14 mouse cellular contexts compared by ENCODE assay signal in the genomic region with DNA sequence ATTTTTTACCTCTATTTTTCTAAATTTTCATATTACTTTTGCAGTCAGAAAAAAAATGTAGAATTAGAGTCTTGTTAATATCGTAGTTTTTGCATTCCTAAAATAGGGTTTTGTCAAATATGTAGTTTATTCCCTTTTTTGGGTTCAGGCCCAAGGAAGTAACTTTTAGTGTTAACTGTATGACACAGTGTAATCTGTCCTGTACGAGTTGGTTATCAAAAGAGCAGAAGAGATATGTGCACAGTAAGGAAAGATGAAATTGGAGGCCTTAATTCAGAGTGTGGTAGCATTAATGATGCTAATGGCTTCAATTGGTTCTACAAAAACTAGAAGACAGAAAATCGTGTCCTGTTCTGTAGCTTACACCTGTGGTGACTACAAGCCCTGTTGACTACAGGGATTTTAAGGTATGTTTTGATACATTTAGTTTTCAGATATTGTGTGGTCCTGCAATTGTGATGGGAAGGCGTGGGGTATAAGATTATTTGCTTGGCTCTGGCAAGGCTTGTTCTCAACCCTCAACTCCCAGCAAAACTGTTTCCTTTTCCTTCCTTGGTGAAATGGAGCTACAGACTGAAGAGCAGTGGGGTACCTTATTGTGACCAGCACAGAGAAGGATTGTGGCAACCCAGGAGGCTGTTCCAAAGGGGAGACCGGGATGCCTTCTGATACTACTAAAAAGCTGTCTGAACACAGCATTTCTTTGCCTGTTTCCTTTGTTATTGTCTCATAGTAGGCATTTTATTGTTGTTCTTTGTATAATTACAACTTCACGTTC. TPM values are rescaled to one million over a fixed set of nuclear protein-coding genes. Genes with fewer than 3 reads are reported as not detected.
DNase-seq lines count a peak whose midpoint lies in the region; ATAC-seq and TF ChIP-seq lines count a peak whose summit lies in the region.
"Had no signal": no experiment of that assay in that cellular context is flagged by ENCODE, and none has a peak within 500 bp of the region (broad histone marks: within the 10 kb centered on the region; RNA-seq: fewer than 3 reads in every experiment).

No protein-coding gene starts in this region.

- 56% methylated on average over 6 of the region's 6 CpGs for WGBS in hindbrain, embryonic 10.5 days
- 65% methylated on average over 6 of the region's 6 CpGs for WGBS in hindbrain, embryonic 12.5 days
- WGBS in forebrain, embryonic 16.5 days = 45% methylated on average over 6 of the region's 6 CpGs
- 50% methylated on average over 6 of the region's 6 CpGs for WGBS in midbrain, embryonic 15.5 days
- 77% methylated on average over 6 of the region's 6 CpGs for WGBS in intestine, embryonic 15.5 days

- H3K4me2 ChIP-seq in hindbrain, embryonic 12.5 days (replicated peaks) = no peak overlapping the region
- H3K4me2 ChIP-seq in forebrain, embryonic 16.5 days (ENCODE audit: low read length) = peak overlapping the region; percentile 13
- H3K4me2 ChIP-seq in midbrain, embryonic 15.5 days = peak overlapping the region; percentile 2; the same call in 1 of the 2 replicates
- H3K4me2 ChIP-seq in intestine, embryonic 15.5 days (replicated peaks) = no peak overlapping the region

- H3K4me1 ChIP-seq in hindbrain, embryonic 10.5 days (replicated peaks) = peaks cover 65% of the 10 kb centered on the region
- peaks cover 39% of the 10 kb centered on the region for H3K4me1 ChIP-seq in hindbrain, embryonic 12.5 days
- H3K4me1 ChIP-seq in G1E (ENCODE audit: insufficient read depth, low read depth, low read length) = peaks cover 51% of the 10 kb centered on the region
- peaks cover 40% of the 10 kb centered on the region for H3K4me1 ChIP-seq in forebrain, embryonic 16.5 days (replicated peaks; ENCODE audit: control insufficient read depth, insufficient read depth, low read length)
- peaks cover 44% of the 10 kb centered on the region for H3K4me1 ChIP-seq in midbrain, embryonic 15.5 days
- peaks cover 11% of the 10 kb centered on the region for H3K4me1 ChIP-seq in intestine, embryonic 15.5 days (replicated peaks)

- no peak for TF ChIP-seq CTCF in G1E (IDR thresholded peaks at IDR 0.05; ENCODE audit: low read depth, low read length)

- H3K36me3 ChIP-seq in hindbrain, embryonic 10.5 days = no peaks in the 10 kb centered on the region
- H3K36me3 ChIP-seq in hindbrain, embryonic 12.5 days = no peaks in the 10 kb centered on the region
- H3K36me3 ChIP-seq in G1E (replicated peaks) = peaks cover 6% of the 10 kb centered on the region
- no peaks in the 10 kb centered on the region for H3K36me3 ChIP-seq in forebrain, embryonic 16.5 days (ENCODE audit: control insufficient read depth, insufficient read depth)
- no peaks in the 10 kb centered on the region for H3K36me3 ChIP-seq in midbrain, embryonic 15.5 days (replicated peaks)
- H3K36me3 ChIP-seq in intestine, embryonic 15.5 days = no peaks in the 10 kb centered on the region
- H3K36me3 ChIP-seq: embryonic facial prominence, embryonic 13.5 days had no signal

- peak overlapping the region; percentile 53; the same call in 1 of the 2 replicates for H3K27ac ChIP-seq in hindbrain, embryonic 10.5 days
- H3K27ac ChIP-seq in hindbrain, embryonic 12.5 days = no peak overlapping the region
- no peak overlapping the region for H3K27ac ChIP-seq in forebrain, embryonic 16.5 days (ENCODE audit: low read length)
- no peak overlapping the region for H3K27ac ChIP-seq in midbrain, embryonic 15.5 days
- H3K27ac ChIP-seq in intestine, embryonic 15.5 days = no peak overlapping the region
- H3K27ac ChIP-seq: embryonic facial prominence, embryonic 13.5 days had no signal

- H3K27me3 ChIP-seq in hindbrain, embryonic 10.5 days (ENCODE audit: insufficient read depth, poor library complexity, severe bottlenecking) = no peaks in the 10 kb centered on the region
- H3K27me3 ChIP-seq in hindbrain, embryonic 12.5 days = no peaks in the 10 kb centered on the region
- H3K27me3 ChIP-seq in G1E (ENCODE audit: insufficient read depth, low read length) = no peaks in the 10 kb centered on the region
- no peaks in the 10 kb centered on the region for H3K27me3 ChIP-seq in forebrain, embryonic 16.5 days (replicated peaks; ENCODE audit: control insufficient read depth, insufficient read depth, low read length)
- no peaks in the 10 kb centered on the region for H3K27me3 ChIP-seq in midbrain, embryonic 15.5 days (replicated peaks)
- H3K27me3 ChIP-seq in intestine, embryonic 15.5 days (replicated peaks) = no peaks in the 10 kb centered on the region
- H3K27me3 ChIP-seq: embryonic facial prominence, embryonic 13.5 days had no signal

- no peaks in the 10 kb centered on the region for H3K9me3 ChIP-seq in hindbrain, embryonic 10.5 days
- no peaks in the 10 kb centered on the region for H3K9me3 ChIP-seq in hindbrain, embryonic 12.5 days (replicated peaks)
- no peaks in the 10 kb centered on the region for H3K9me3 ChIP-seq in G1E (replicated peaks)
- H3K9me3 ChIP-seq in forebrain, embryonic 16.5 days (ENCODE audit: control insufficient read depth, low read length) = no peaks in the 10 kb centered on the region
- H3K9me3 ChIP-seq in midbrain, embryonic 15.5 days = no peaks in the 10 kb centered on the region
- H3K9me3 ChIP-seq in intestine, embryonic 15.5 days = no peaks in the 10 kb centered on the region
- H3K9me3 ChIP-seq: embryonic facial prominence, embryonic 13.5 days had no signal

- no peak for DNase-seq in hindbrain, embryonic 10.5 days (ENCODE audit: low spot score)
- DNase-seq in G1E (ENCODE audit: low spot score) = no peak
- no peak for DNase-seq in kidney, postnatal 4 days
- DNase-seq: adrenal gland, postnatal 14 days; cerebellum, adult 11-12 months; gastrocnemius, postnatal 25 days; kidney, adult 8-10 months; thymus, postnatal 25 days had no signal

- no peak for ATAC-seq in hindbrain, embryonic 12.5 days (ENCODE audit: low FRiP score)
- no peak for ATAC-seq in G1E (ENCODE audit: extremely low read depth, insufficient number of reproducible peaks, low FRiP score, poor library complexity, severe bottlenecking)
- ATAC-seq in forebrain, embryonic 16.5 days = no peak
- no peak for ATAC-seq in midbrain, embryonic 15.5 days (replicated peaks)
- ATAC-seq in intestine, embryonic 15.5 days = no peak
- ATAC-seq: lung, postnatal 0 days had no signal

- no peak overlapping the region for H3K4me3 ChIP-seq in hindbrain, embryonic 10.5 days
- no peak overlapping the region for H3K4me3 ChIP-seq in hindbrain, embryonic 12.5 days
- H3K4me3 ChIP-seq in G1E (ENCODE audit: low read depth, low read length) = peak overlapping the region; percentile 5; the same call in 1 of the 2 replicates
- 0 out of 2 replicates have a peak overlapping the region, but pooled peaks have one; percentile 2 for H3K4me3 ChIP-seq in forebrain, embryonic 16.5 days (replicated peaks; ENCODE audit: low read length)
- no peak overlapping the region for H3K4me3 ChIP-seq in midbrain, embryonic 15.5 days
- H3K4me3 ChIP-seq in intestine, embryonic 15.5 days (replicated peaks) = no peak overlapping the region
- H3K4me3 ChIP-seq: embryonic facial prominence, embryonic 13.5 days had no signal

- H3K9ac ChIP-seq in hindbrain, embryonic 12.5 days = no peak overlapping the region
- H3K9ac ChIP-seq in forebrain, embryonic 16.5 days (replicated peaks; ENCODE audit: low read depth, low read length) = no peak overlapping the region
- H3K9ac ChIP-seq in midbrain, embryonic 15.5 days = no peak overlapping the region
- no peak overlapping the region for H3K9ac ChIP-seq in intestine, embryonic 15.5 days
- H3K9ac ChIP-seq: embryonic facial prominence, embryonic 13.5 days had no signal

RNA-seq across cellular contexts. Expression of a gene that starts 3.2 kb away (rescaled TPM):
- 20.6 and 22.6 TPM in 2 replicates for polyA plus RNA-seq in hindbrain, embryonic 10.5 days (2016; fragmentation: Nextera tagmentation; extraction: Ambion mirVana)
- polyA plus RNA-seq in hindbrain, embryonic 12.5 days (2016; fragmentation: Nextera tagmentation; extraction: Ambion mirVana) = 49.7 and 49.8 TPM in 2 replicates
- total RNA-seq in G1E (2014; fragmentation: Nextera tagmentation) (123 and 138 TPM in 2 replicates), G1E (2017) (91.0 and 95.6 TPM in 2 replicates)
- 4.9 and 6.5 TPM in 2 replicates for polyA plus RNA-seq in G1E (2012)
- polyA plus RNA-seq in forebrain, embryonic 16.5 days (2015; fragmentation: Nextera tagmentation; extraction: Ambion mirVana) = 49.9 and 53.6 TPM in 2 replicates
- 42.2 and 45.7 TPM in 2 replicates for polyA plus RNA-seq in midbrain, embryonic 15.5 days (2015; fragmentation: Nextera tagmentation; extraction: Ambion mirVana)
- 13.6 and 14.0 TPM in 2 replicates for polyA plus RNA-seq in intestine, embryonic 15.5 days (2015; fragmentation: Nextera tagmentation; extraction: Ambion mirVana)

Comparison
In these comparisons a context has a peak if more than half of its experiments do, and no peak if none do; other contexts are left out.
1. H3K4me3 ChIP-seq: peak in G1E (single experiment) and forebrain, embryonic 16.5 days (single experiment); none in hindbrain, embryonic 10.5 days (single experiment), hindbrain, embryonic 12.5 days (single experiment), midbrain, embryonic 15.5 days (single experiment) and intestine, embryonic 15.5 days (single experiment).
2. H3K4me2 ChIP-seq: peak in forebrain, embryonic 16.5 days (single experiment) and midbrain, embryonic 15.5 days (single experiment); none in hindbrain, embryonic 12.5 days (single experiment) and intestine, embryonic 15.5 days (single experiment).